Mouse (Mus musculus): ENCODE measurements at regions not wholly inside any gene's neighbourhood (a gene's known extent, or its start where the extent isn't known, plus 50 kb on each side); places are given as distances from the start of the nearest gene placed in this dataset.
"Not testable (repeated sequence)": the region's sequence is repeated elsewhere in the genome, so short reads cannot be mapped to it uniquely, and the experiment has no call there.

- TF ChIP-seq ZNF384 (IDR thresholded peaks at IDR 0.05; ENCODE audit: low read depth, low read length) (no peak), CHD2 (IDR thresholded peaks at IDR 0.05; ENCODE audit: low read depth, low read length) (no peak), HCFC1 (IDR thresholded peaks at IDR 0.05; ENCODE audit: borderline replicate concordance, insufficient read depth, low read length) (no peak), ZC3H11A (IDR thresholded peaks at IDR 0.05; ENCODE audit: borderline replicate concordance, low read depth, low read length) (no peak), MAFK (IDR thresholded peaks at IDR 0.05; ENCODE audit: insufficient read depth, low read depth, low read length) (no peak)
- no peak for DNase-seq (ENCODE audit: low read depth, low spot score)
- Histone ChIP-seq H3K36me3 (ENCODE audit: control insufficient read depth, insufficient read depth, low read length, poor library complexity, severe bottlenecking) (no peaks in the 10 kb centered on the region), H3K9me3 (ENCODE audit: control insufficient read depth, insufficient read depth, low read depth, low read length) (no peaks in the 10 kb centered on the region), H3K27ac (ENCODE audit: insufficient read depth, low read depth, low read length, poor library complexity, severe bottlenecking) (no peak overlapping the region), H3K4me3 (ENCODE audit: insufficient read depth in 1 of 2, low read depth in 1 of 2, low read length in 2 of 2, poor library complexity in 1 of 2, severe bottlenecking in 1 of 2) (no peak overlapping the region), H3K9ac (ENCODE audit: insufficient read depth, low read depth, low read length, poor library complexity, severe bottlenecking) (no peak overlapping the region), H3K4me1 (ENCODE audit: control insufficient read depth in 2 of 2, insufficient read depth in 2 of 2, low read length in 2 of 2, poor library complexity in 1 of 2) (no peaks in the 10 kb centered on the region)
- in situ Hi-C loops (cut with MboI; ENCODE audit: low sequenced_read_pairs in 2 of 2, unreplicated experiment in 2 of 2) = no loop called here
Measured at GRCm38 (mm10) chr10:119086450-119086849, 153.4 kb downstream of the Cand1 start.

- DNase-seq (ENCODE audit: low read depth, low spot score) = no peak
- no peaks in the 10 kb centered on the region for H3K9me3 ChIP-seq (ENCODE audit: control insufficient read depth, insufficient read depth, low read depth, low read length)
- H3K27ac ChIP-seq (ENCODE audit: insufficient read depth, low read depth, low read length, poor library complexity, severe bottlenecking) = no peak overlapping the region
- TF ChIP-seq MAFK (IDR thresholded peaks at IDR 0.05; ENCODE audit: insufficient read depth, low read depth, low read length) (no peak), ZNF384 (IDR thresholded peaks at IDR 0.05; ENCODE audit: low read depth, low read length) (no peak), CHD2 (IDR thresholded peaks at IDR 0.05; ENCODE audit: low read depth, low read length) (no peak), ZC3H11A (IDR thresholded peaks at IDR 0.05; ENCODE audit: borderline replicate concordance, low read depth, low read length) (no peak), HCFC1 (IDR thresholded peaks at IDR 0.05; ENCODE audit: borderline replicate concordance, insufficient read depth, low read length) (no peak)
- no peak overlapping the region for H3K9ac ChIP-seq (ENCODE audit: insufficient read depth, low read depth, low read length, poor library complexity, severe bottlenecking)
- in situ Hi-C loops (cut with MboI; ENCODE audit: low sequenced_read_pairs in 2 of 2, unreplicated experiment in 2 of 2) = no loop called here
- no peak overlapping the region for H3K4me3 ChIP-seq (ENCODE audit: insufficient read depth in 1 of 2, low read depth in 1 of 2, low read length in 2 of 2, poor library complexity in 1 of 2, severe bottlenecking in 1 of 2)
- no peaks in the 10 kb centered on the region for H3K36me3 ChIP-seq (ENCODE audit: control insufficient read depth, insufficient read depth, low read length, poor library complexity, severe bottlenecking)
- H3K4me1 ChIP-seq (ENCODE audit: control insufficient read depth in 2 of 2, insufficient read depth in 2 of 2, low read length in 2 of 2, poor library complexity in 1 of 2) = no peaks in the 10 kb centered on the region
Measured at GRCm38 (mm10) chr10:119083431-119083830, 156.4 kb downstream of the Cand1 start.

- H3K9ac ChIP-seq (ENCODE audit: insufficient read depth, low read depth, low read length, poor library complexity, severe bottlenecking) = no peak overlapping the region
- in situ Hi-C loops (cut with MboI; ENCODE audit: low sequenced_read_pairs in 2 of 2, unreplicated experiment in 2 of 2) = no loop called here
- TF ChIP-seq HCFC1 (IDR thresholded peaks at IDR 0.05; ENCODE audit: borderline replicate concordance, insufficient read depth, low read length) (no peak), ZC3H11A (IDR thresholded peaks at IDR 0.05; ENCODE audit: borderline replicate concordance, low read depth, low read length) (no peak), ZNF384 (IDR thresholded peaks at IDR 0.05; ENCODE audit: low read depth, low read length) (no peak), CHD2 (IDR thresholded peaks at IDR 0.05; ENCODE audit: low read depth, low read length) (no peak), MAFK (IDR thresholded peaks at IDR 0.05; ENCODE audit: insufficient read depth, low read depth, low read length) (no peak)
- DNase-seq (ENCODE audit: low read depth, low spot score) = no peak
- H3K9me3 ChIP-seq (ENCODE audit: control insufficient read depth, insufficient read depth, low read depth, low read length) = no peaks in the 10 kb centered on the region
- H3K4me1 ChIP-seq (ENCODE audit: control insufficient read depth in 2 of 2, insufficient read depth in 2 of 2, low read length in 2 of 2, poor library complexity in 1 of 2) = no peaks in the 10 kb centered on the region
- H3K27ac ChIP-seq (ENCODE audit: insufficient read depth, low read depth, low read length, poor library complexity, severe bottlenecking) = no peak overlapping the region
- H3K36me3 ChIP-seq (ENCODE audit: control insufficient read depth, insufficient read depth, low read length, poor library complexity, severe bottlenecking) = no peaks in the 10 kb centered on the region
- no peak overlapping the region for H3K4me3 ChIP-seq (ENCODE audit: insufficient read depth in 1 of 2, low read depth in 1 of 2, low read length in 2 of 2, poor library complexity in 1 of 2, severe bottlenecking in 1 of 2)
Measured at GRCm38 (mm10) chr10:119082861-119083260, 157.0 kb downstream of the Cand1 start.

GRCm38 (mm10) chr10:119081766-119082165 is 158.1 kb downstream of the Cand1 start:
- in situ Hi-C loops (cut with MboI; ENCODE audit: low sequenced_read_pairs in 2 of 2, unreplicated experiment in 2 of 2); H3K9me3 ChIP-seq (ENCODE audit: control insufficient read depth, insufficient read depth, low read depth, low read length); H3K9ac ChIP-seq (ENCODE audit: insufficient read depth, low read depth, low read length, poor library complexity, severe bottlenecking); H3K4me3 ChIP-seq (ENCODE audit: insufficient read depth in 1 of 2, low read depth in 1 of 2, low read length in 2 of 2, poor library complexity in 1 of 2, severe bottlenecking in 1 of 2); H3K27ac ChIP-seq (ENCODE audit: insufficient read depth, low read depth, low read length, poor library complexity, severe bottlenecking); H3K36me3 ChIP-seq (ENCODE audit: control insufficient read depth, insufficient read depth, low read length, poor library complexity, severe bottlenecking); DNase-seq (ENCODE audit: low read depth, low spot score); H3K4me1 ChIP-seq (ENCODE audit: control insufficient read depth in 2 of 2, insufficient read depth in 2 of 2, low read length in 2 of 2, poor library complexity in 1 of 2): not testable (repeated sequence)

- Histone ChIP-seq H3K27ac (ENCODE audit: insufficient read depth, low read depth, low read length, poor library complexity, severe bottlenecking) (no peak overlapping the region), H3K9me3 (ENCODE audit: control insufficient read depth, insufficient read depth, low read depth, low read length) (no peaks in the 10 kb centered on the region), H3K36me3 (ENCODE audit: control insufficient read depth, insufficient read depth, low read length, poor library complexity, severe bottlenecking) (no peaks in the 10 kb centered on the region), H3K4me3 (ENCODE audit: insufficient read depth in 1 of 2, low read depth in 1 of 2, low read length in 2 of 2, poor library complexity in 1 of 2, severe bottlenecking in 1 of 2) (no peak overlapping the region), H3K9ac (ENCODE audit: insufficient read depth, low read depth, low read length, poor library complexity, severe bottlenecking) (no peak overlapping the region), H3K4me1 (ENCODE audit: control insufficient read depth in 2 of 2, insufficient read depth in 2 of 2, low read length in 2 of 2, poor library complexity in 1 of 2) (no peaks in the 10 kb centered on the region)
- in situ Hi-C loops (cut with MboI; ENCODE audit: low sequenced_read_pairs in 2 of 2, unreplicated experiment in 2 of 2) = no loop called here
- TF ChIP-seq CHD2 (IDR thresholded peaks at IDR 0.05; ENCODE audit: low read depth, low read length) (no peak), HCFC1 (IDR thresholded peaks at IDR 0.05; ENCODE audit: borderline replicate concordance, insufficient read depth, low read length) (no peak), ZC3H11A (IDR thresholded peaks at IDR 0.05; ENCODE audit: borderline replicate concordance, low read depth, low read length) (no peak)
- no peak for DNase-seq (ENCODE audit: low read depth, low spot score)
Measured at GRCm38 (mm10) chr10:119076100-119076566, 163.7 kb downstream of the Cand1 start.

Measured in ES-E14 (cell line).